Mouse (Mus musculus): ENCODE data around the gene Pnkd. TPM values are rescaled to one million over a fixed set of nuclear protein-coding genes. Genes with fewer than 3 reads are reported as not detected.

The Pnkd gene
- total RNA-seq (2014; rRNA removed) (101 and 116 TPM in 2 replicates), polyA plus RNA-seq (2015; fragmentation: Nextera tagmentation; extraction: Ambion mirVana) (135 and 140 TPM in 2 replicates)

GRCm38 (mm10) chr1:74284543-74285160 lies at the start of gene Pnkd, which contains the start of gene Aamp:
Pnkd (plus strand) TSS chr1:74284930.
Aamp (minus strand) TSS chr1:74284738.
- no peaks in the 10 kb centered on the region for H3K27me3 ChIP-seq (ENCODE audit: insufficient read depth, low read length)
- WGBS, result under 1% methylated on average over 56 of the region's 56 CpGs
- peak within 1 kb of the TSS; percentile 71 for H3K4me2 ChIP-seq (ENCODE audit: low read depth, low read length, poor library complexity, severe bottlenecking)
- DNase-seq (ENCODE audit: low spot score), result peak; percentile 100
- peak within 1 kb of the TSS; percentile 77 for H3K9ac ChIP-seq (replicated peaks; ENCODE audit: low read length, poor library complexity, severe bottlenecking)
- peak within 1 kb of the TSS; percentile 71 for H3K27ac ChIP-seq (ENCODE audit: low read depth, low read length)
- peak; percentile 97 for ATAC-seq (ENCODE audit: low FRiP score)
- peaks cover 4% of the 10 kb centered on the region; the same call in 1 of the 2 replicates for H3K4me1 ChIP-seq (ENCODE audit: insufficient read depth, low read length)
- H3K36me3 ChIP-seq (ENCODE audit: insufficient read depth, low read length), result peaks cover 32% of the 10 kb centered on the region
- peak; percentile 41 for TF ChIP-seq CTCF (IDR thresholded peaks at IDR 0.05)
- H3K9me3 ChIP-seq (ENCODE audit: low read length), result no peaks in the 10 kb centered on the region
- peak within 1 kb of the TSS; percentile 79 for H3K4me3 ChIP-seq (ENCODE audit: low read depth, low read length)

- no peak for TF ChIP-seq CTCF (IDR thresholded peaks at IDR 0.05)
- Histone ChIP-seq H3K4me2 (ENCODE audit: low read depth, low read length, poor library complexity, severe bottlenecking) (peak within 1 kb of the TSS; percentile 66), H3K9ac (replicated peaks; ENCODE audit: low read length, poor library complexity, severe bottlenecking) (peak within 1 kb of the TSS; percentile 85), H3K27ac (ENCODE audit: low read depth, low read length) (peak within 1 kb of the TSS; percentile 89), H3K9me3 (ENCODE audit: low read length) (no peaks in the 10 kb centered on the region), H3K4me1 (ENCODE audit: insufficient read depth, low read length) (peaks cover 23% of the 10 kb centered on the region), H3K4me3 (ENCODE audit: low read depth, low read length) (peak within 1 kb of the TSS; percentile 97), H3K27me3 (ENCODE audit: insufficient read depth, low read length) (no peaks in the 10 kb centered on the region), H3K36me3 (ENCODE audit: insufficient read depth, low read length) (no peaks in the 10 kb centered on the region)
- peak; percentile 95 for ATAC-seq (ENCODE audit: low FRiP score)
- DNase-seq (ENCODE audit: low spot score), result peak; percentile 96
- 1% methylated on average over 42 of the region's 55 CpGs for WGBS
These were observed 48.7 kb upstream of the Pnkd start, which contains the start of gene Arpc2 for GRCm38 (mm10) chr1:74235938-74236589. Arpc2 (plus strand) TSS chr1:74236084.

GRCm38 (mm10) chr1:74236590-74237317 lies 48.0 kb upstream of the Pnkd start:
- WGBS, result 0% methylated on average over 39 of the region's 57 CpGs
- Histone ChIP-seq H3K36me3 (ENCODE audit: insufficient read depth, low read length) (no peaks in the 10 kb centered on the region), H3K4me2 (ENCODE audit: low read depth, low read length, poor library complexity, severe bottlenecking) (peak overlapping the region; percentile 66), H3K4me1 (ENCODE audit: insufficient read depth, low read length) (peaks cover 23% of the 10 kb centered on the region), H3K4me3 (ENCODE audit: low read depth, low read length) (peak overlapping the region; percentile 97), H3K27ac (ENCODE audit: low read depth, low read length) (peak overlapping the region; percentile 89), H3K9me3 (ENCODE audit: low read length) (no peaks in the 10 kb centered on the region), H3K9ac (replicated peaks; ENCODE audit: low read length, poor library complexity, severe bottlenecking) (peak overlapping the region; percentile 85), H3K27me3 (ENCODE audit: insufficient read depth, low read length) (no peaks in the 10 kb centered on the region)
- TF ChIP-seq CTCF (IDR thresholded peaks at IDR 0.05), result no peak
- DNase-seq (ENCODE audit: low spot score) (peak; percentile 21), ATAC-seq (ENCODE audit: low FRiP score) (no peak; the same call in 1 of the 2 replicates)

- H3K4me2 ChIP-seq (ENCODE audit: low read depth, low read length, poor library complexity, severe bottlenecking), result peak overlapping the region; percentile 66
- H3K27me3 ChIP-seq (ENCODE audit: insufficient read depth, low read length), result no peaks in the 10 kb centered on the region
- WGBS, result 31% methylated on average over 5 of the region's 5 CpGs
- no peak overlapping the region for H3K27ac ChIP-seq (ENCODE audit: low read depth, low read length)
- ATAC-seq (ENCODE audit: low FRiP score), result no peak
- no peaks in the 10 kb centered on the region for H3K36me3 ChIP-seq (ENCODE audit: insufficient read depth, low read length)
- DNase-seq (ENCODE audit: low spot score), result no peak
- H3K4me3 ChIP-seq (ENCODE audit: low read depth, low read length), result peak overlapping the region; percentile 97
- peak overlapping the region; percentile 85 for H3K9ac ChIP-seq (replicated peaks; ENCODE audit: low read length, poor library complexity, severe bottlenecking)
- TF ChIP-seq CTCF (IDR thresholded peaks at IDR 0.05), result no peak
- no peaks in the 10 kb centered on the region for H3K9me3 ChIP-seq (ENCODE audit: low read length)
- peaks cover 23% of the 10 kb centered on the region for H3K4me1 ChIP-seq (ENCODE audit: insufficient read depth, low read length)
These were observed 47.1 kb upstream of the Pnkd start for GRCm38 (mm10) chr1:74237671-74238070.

GRCm38 (mm10) chr1:74238136-74238535 lies 46.6 kb upstream of the Pnkd start:
- ATAC-seq (ENCODE audit: low FRiP score) (no peak), DNase-seq (ENCODE audit: low spot score) (no peak)
- TF ChIP-seq CTCF (IDR thresholded peaks at IDR 0.05), result no peak
- Histone ChIP-seq H3K4me1 (ENCODE audit: insufficient read depth, low read length) (peaks cover 23% of the 10 kb centered on the region), H3K4me2 (ENCODE audit: low read depth, low read length, poor library complexity, severe bottlenecking) (peak overlapping the region; percentile 66), H3K36me3 (ENCODE audit: insufficient read depth, low read length) (no peaks in the 10 kb centered on the region), H3K27me3 (ENCODE audit: insufficient read depth, low read length) (no peaks in the 10 kb centered on the region), H3K9ac (replicated peaks; ENCODE audit: low read length, poor library complexity, severe bottlenecking) (no peak overlapping the region), H3K27ac (ENCODE audit: low read depth, low read length) (no peak overlapping the region), H3K4me3 (ENCODE audit: low read depth, low read length) (peak overlapping the region; percentile 97), H3K9me3 (ENCODE audit: low read length) (no peaks in the 10 kb centered on the region)
- 85% methylated on average over 1 of the region's 1 CpGs for WGBS
